Mouse (Mus musculus): ENCODE results near the gene Arsb. TPM values are rescaled to one million over a fixed set of nuclear protein-coding genes. Genes with fewer than 3 reads are reported as not detected.
A peak's percentile ranks its signal among the peaks of the same experiment; 100 is the strongest.

The Arsb gene
- polyA plus RNA-seq, 1 experiment from 2014 or later: 6.8 TPM

- H3K4me3 ChIP-seq (ENCODE audit: low read depth, low read length): no peak overlapping the region
- no peaks in the 10 kb centered on the region for H3K9me3 ChIP-seq (ENCODE audit: control insufficient read depth, low read length)
- no peak overlapping the region for H3K9ac ChIP-seq (ENCODE audit: low read length)
- no peak for ATAC-seq (replicated peaks; ENCODE audit: low FRiP score)
- no peaks in the 10 kb centered on the region for H3K27me3 ChIP-seq (ENCODE audit: control insufficient read depth, insufficient read depth, low read length)
- WGBS: 89% methylated on average over 2 of the region's 2 CpGs
- H3K4me2 ChIP-seq (ENCODE audit: low read depth, low read length, severe bottlenecking): no peak overlapping the region
- H3K27ac ChIP-seq (ENCODE audit: low read depth, low read length): no peak overlapping the region
- H3K4me1 ChIP-seq (replicated peaks; ENCODE audit: control insufficient read depth, insufficient read depth, low read length): no peaks in the 10 kb centered on the region
- DNase-seq (ENCODE audit: low spot score): no peak
- H3K36me3 ChIP-seq (ENCODE audit: control insufficient read depth, insufficient read depth, low read length): no peaks in the 10 kb centered on the region
These were observed 124.0 kb downstream of the Arsb start for GRCm38 (mm10) chr13:93895430-93895829.

GRCm38 (mm10) chr13:93897943-93898826 is 126.8 kb downstream of the Arsb start:
- ATAC-seq (replicated peaks; ENCODE audit: low FRiP score): no peak
- Histone ChIP-seq H3K4me1 (replicated peaks; ENCODE audit: control insufficient read depth, insufficient read depth, low read length) (no peaks in the 10 kb centered on the region), H3K27ac (ENCODE audit: low read depth, low read length) (no peak overlapping the region), H3K27me3 (ENCODE audit: control insufficient read depth, insufficient read depth, low read length) (no peaks in the 10 kb centered on the region), H3K36me3 (ENCODE audit: control insufficient read depth, insufficient read depth, low read length) (no peaks in the 10 kb centered on the region), H3K9ac (ENCODE audit: low read length) (no peak overlapping the region), H3K4me3 (ENCODE audit: low read depth, low read length) (no peak overlapping the region), H3K9me3 (ENCODE audit: control insufficient read depth, low read length) (no peaks in the 10 kb centered on the region), H3K4me2 (ENCODE audit: low read depth, low read length, severe bottlenecking) (no peak overlapping the region)
- 66% methylated on average over 13 of the region's 13 CpGs for WGBS
- DNase-seq (ENCODE audit: low spot score): no peak

- no peaks in the 10 kb centered on the region for H3K36me3 ChIP-seq (ENCODE audit: control insufficient read depth, insufficient read depth, low read length)
- H3K9ac ChIP-seq (ENCODE audit: low read length): no peak overlapping the region
- no peaks in the 10 kb centered on the region for H3K27me3 ChIP-seq (ENCODE audit: control insufficient read depth, insufficient read depth, low read length)
- no peak overlapping the region for H3K4me2 ChIP-seq (ENCODE audit: low read depth, low read length, severe bottlenecking)
- peak; percentile 35 for DNase-seq (ENCODE audit: low spot score)
- H3K9me3 ChIP-seq (ENCODE audit: control insufficient read depth, low read length): no peaks in the 10 kb centered on the region
- ATAC-seq (replicated peaks; ENCODE audit: low FRiP score): no peak
- WGBS: 82% methylated on average over 3 of the region's 3 CpGs
- H3K4me3 ChIP-seq (ENCODE audit: low read depth, low read length): no peak overlapping the region
- H3K4me1 ChIP-seq (replicated peaks; ENCODE audit: control insufficient read depth, insufficient read depth, low read length): no peaks in the 10 kb centered on the region
- no peak overlapping the region for H3K27ac ChIP-seq (ENCODE audit: low read depth, low read length)
These were observed 128.2 kb downstream of the Arsb start for GRCm38 (mm10) chr13:93899378-93900256.

GRCm38 (mm10) chr13:93900934-93901626 is 129.7 kb downstream of the Arsb start:
- Histone ChIP-seq H3K27me3 (ENCODE audit: control insufficient read depth, insufficient read depth, low read length) (no peaks in the 10 kb centered on the region), H3K4me2 (ENCODE audit: low read depth, low read length, severe bottlenecking) (no peak overlapping the region), H3K27ac (ENCODE audit: low read depth, low read length) (no peak overlapping the region), H3K36me3 (ENCODE audit: control insufficient read depth, insufficient read depth, low read length) (no peaks in the 10 kb centered on the region), H3K4me1 (replicated peaks; ENCODE audit: control insufficient read depth, insufficient read depth, low read length) (no peaks in the 10 kb centered on the region), H3K4me3 (ENCODE audit: low read depth, low read length) (no peak overlapping the region), H3K9ac (ENCODE audit: low read length) (no peak overlapping the region), H3K9me3 (ENCODE audit: control insufficient read depth, low read length) (no peaks in the 10 kb centered on the region)
- WGBS: 85% methylated on average over 13 of the region's 13 CpGs
- no peak for DNase-seq (ENCODE audit: low spot score)
- no peak for ATAC-seq (replicated peaks; ENCODE audit: low FRiP score)

GRCm38 (mm10) chr13:93902126-93902525 is 130.7 kb downstream of the Arsb start:
- H3K4me1 ChIP-seq (replicated peaks; ENCODE audit: control insufficient read depth, insufficient read depth, low read length): no peaks in the 10 kb centered on the region
- no peak overlapping the region for H3K4me2 ChIP-seq (ENCODE audit: low read depth, low read length, severe bottlenecking)
- 93% methylated on average over 2 of the region's 2 CpGs for WGBS
- H3K36me3 ChIP-seq (ENCODE audit: control insufficient read depth, insufficient read depth, low read length): no peaks in the 10 kb centered on the region
- DNase-seq (ENCODE audit: low spot score): peak; percentile 21
- no peak for ATAC-seq (replicated peaks; ENCODE audit: low FRiP score)
- no peak overlapping the region for H3K9ac ChIP-seq (ENCODE audit: low read length)
- H3K27ac ChIP-seq (ENCODE audit: low read depth, low read length): no peak overlapping the region
- no peak overlapping the region for H3K4me3 ChIP-seq (ENCODE audit: low read depth, low read length)
- H3K27me3 ChIP-seq (ENCODE audit: control insufficient read depth, insufficient read depth, low read length): no peaks in the 10 kb centered on the region
- H3K9me3 ChIP-seq (ENCODE audit: control insufficient read depth, low read length): no peaks in the 10 kb centered on the region

GRCm38 (mm10) chr13:93906552-93907245 is 135.3 kb downstream of the Arsb start:
- DNase-seq (ENCODE audit: low spot score): peak; percentile 38
- H3K9ac ChIP-seq (ENCODE audit: low read length): no peak overlapping the region
- H3K4me3 ChIP-seq (ENCODE audit: low read depth, low read length): no peak overlapping the region
- no peaks in the 10 kb centered on the region for H3K27me3 ChIP-seq (ENCODE audit: control insufficient read depth, insufficient read depth, low read length)
- no peak for ATAC-seq (replicated peaks; ENCODE audit: low FRiP score)
- WGBS: 88% methylated on average over 10 of the region's 10 CpGs
- no peaks in the 10 kb centered on the region for H3K36me3 ChIP-seq (ENCODE audit: control insufficient read depth, insufficient read depth, low read length)
- no peaks in the 10 kb centered on the region for H3K4me1 ChIP-seq (replicated peaks; ENCODE audit: control insufficient read depth, insufficient read depth, low read length)
- H3K9me3 ChIP-seq (ENCODE audit: control insufficient read depth, low read length): no peaks in the 10 kb centered on the region
- no peak overlapping the region for H3K27ac ChIP-seq (ENCODE audit: low read depth, low read length)
- no peak overlapping the region for H3K4me2 ChIP-seq (ENCODE audit: low read depth, low read length, severe bottlenecking)

GRCm38 (mm10) chr13:93907971-93908370 is 136.5 kb downstream of the Arsb start:
- Histone ChIP-seq H3K4me3 (ENCODE audit: low read depth, low read length) (no peak overlapping the region), H3K9me3 (ENCODE audit: control insufficient read depth, low read length) (no peaks in the 10 kb centered on the region), H3K27me3 (ENCODE audit: control insufficient read depth, insufficient read depth, low read length) (no peaks in the 10 kb centered on the region), H3K4me1 (replicated peaks; ENCODE audit: control insufficient read depth, insufficient read depth, low read length) (no peaks in the 10 kb centered on the region), H3K9ac (ENCODE audit: low read length) (no peak overlapping the region), H3K27ac (ENCODE audit: low read depth, low read length) (no peak overlapping the region), H3K36me3 (ENCODE audit: control insufficient read depth, insufficient read depth, low read length) (no peaks in the 10 kb centered on the region), H3K4me2 (ENCODE audit: low read depth, low read length, severe bottlenecking) (no peak overlapping the region)
- DNase-seq (ENCODE audit: low spot score) (no peak), ATAC-seq (replicated peaks; ENCODE audit: low FRiP score) (no peak)
- 93% methylated on average over 3 of the region's 3 CpGs for WGBS

GRCm38 (mm10) chr13:93909847-93910246 is 138.4 kb downstream of the Arsb start:
- Histone ChIP-seq H3K9ac (ENCODE audit: low read length) (no peak overlapping the region), H3K4me1 (replicated peaks; ENCODE audit: control insufficient read depth, insufficient read depth, low read length) (no peaks in the 10 kb centered on the region), H3K9me3 (ENCODE audit: control insufficient read depth, low read length) (no peaks in the 10 kb centered on the region), H3K4me2 (ENCODE audit: low read depth, low read length, severe bottlenecking) (no peak overlapping the region), H3K27ac (ENCODE audit: low read depth, low read length) (no peak overlapping the region), H3K4me3 (ENCODE audit: low read depth, low read length) (no peak overlapping the region), H3K27me3 (ENCODE audit: control insufficient read depth, insufficient read depth, low read length) (no peaks in the 10 kb centered on the region), H3K36me3 (ENCODE audit: control insufficient read depth, insufficient read depth, low read length) (no peaks in the 10 kb centered on the region)
- DNase-seq (ENCODE audit: low spot score) (peak; percentile 24), ATAC-seq (replicated peaks; ENCODE audit: low FRiP score) (no peak)
- WGBS: 76% methylated on average over 5 of the region's 5 CpGs

All from forebrain, embryonic 11.5 days (tissue).